Comparison of ENCODE assay signal across 8 mouse cellular contexts in the genomic region with DNA sequence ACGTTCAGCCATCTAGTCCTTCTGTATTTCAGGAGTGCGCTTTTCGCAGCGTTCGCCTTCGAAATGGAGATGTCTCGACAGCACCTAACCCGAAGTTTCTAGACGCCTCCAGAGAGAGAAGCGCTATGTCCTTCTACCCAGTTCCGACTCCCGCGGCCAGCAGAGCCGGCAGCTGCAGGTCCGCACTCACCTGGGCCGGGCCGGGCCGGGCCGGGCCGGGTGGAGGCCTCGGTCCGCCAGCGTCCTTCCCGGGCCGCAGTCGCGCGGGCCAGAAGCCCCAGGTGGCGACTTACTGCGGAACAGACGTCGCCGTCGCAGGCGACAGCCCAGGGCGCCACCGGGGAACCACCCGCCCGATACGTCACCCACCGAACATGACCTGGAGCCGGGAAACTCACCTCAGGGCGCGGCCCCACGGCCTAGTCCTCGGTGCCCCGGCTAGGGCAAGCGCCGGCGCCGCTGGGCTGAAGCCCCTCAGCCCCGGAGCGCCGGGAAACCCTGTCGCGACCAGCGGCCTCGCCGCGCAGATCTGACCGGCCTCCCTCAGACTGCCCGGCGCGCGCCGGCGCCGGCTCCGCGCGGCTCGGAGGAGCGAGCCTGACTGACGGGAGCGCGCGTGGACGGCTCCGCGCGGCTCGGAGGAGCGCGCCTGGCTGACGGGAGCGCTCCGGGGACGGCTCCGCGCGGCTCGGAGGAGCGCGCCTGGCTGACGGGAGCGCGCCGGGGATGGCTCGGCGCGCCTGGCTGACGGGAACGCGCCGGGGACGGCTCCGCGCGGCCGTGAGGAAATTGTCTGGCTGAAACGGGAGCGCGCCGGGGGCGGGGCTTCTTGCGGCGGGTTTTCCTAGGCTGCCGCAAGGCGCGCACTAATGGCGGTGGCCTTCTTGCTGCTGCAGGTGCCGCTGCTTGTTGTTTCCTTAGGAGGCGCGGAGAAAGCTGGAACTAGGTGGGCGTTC. TPM values are rescaled to one million over a fixed set of nuclear protein-coding genes. Genes with fewer than 3 reads are reported as not detected.
A peak's percentile ranks its signal among the peaks of the same experiment; 100 is the strongest.
DNase-seq lines count a peak whose midpoint lies in the region; ATAC-seq and TF ChIP-seq lines count a peak whose summit lies in the region.

Gene Ubxn2a (minus strand): TSS at position 755 of the 956 bp plus-strand sequence.

- H3K4me3 ChIP-seq in C2C12 (ENCODE audit: insufficient read depth, poor library complexity, severe bottlenecking) = peak within 1 kb of the TSS; percentile 61
- H3K4me3 ChIP-seq in erythroblast, embryonic 14.5 days (replicated peaks) = peak within 1 kb of the TSS; percentile 93
- peak within 1 kb of the TSS; percentile 78 for H3K4me3 ChIP-seq in heart, embryonic 11.5 days (ENCODE audit: low read depth, low read length)
- H3K4me3 ChIP-seq in kidney, embryonic 16.5 days (ENCODE audit: low read length) = peak within 1 kb of the TSS; percentile 87
- H3K4me3 ChIP-seq in liver, adult 2 months (ENCODE audit: insufficient read depth, low read depth, low read length) = peak within 1 kb of the TSS; percentile 96
- peak within 1 kb of the TSS; percentile 74 for H3K4me3 ChIP-seq in stomach, embryonic 14.5 days (ENCODE audit: low read depth, low read length)

- peak within 1 kb of the TSS; percentile 91 for H3K9ac ChIP-seq in heart, embryonic 11.5 days (ENCODE audit: low read depth, low read length)
- H3K9ac ChIP-seq in kidney, embryonic 16.5 days (replicated peaks; ENCODE audit: low read length) = peak within 1 kb of the TSS; percentile 89
- H3K9ac ChIP-seq in liver, adult 2 months (ENCODE audit: low read depth, low read length) = peak within 1 kb of the TSS; percentile 99
- peak within 1 kb of the TSS; percentile 68 for H3K9ac ChIP-seq in stomach, embryonic 14.5 days (replicated peaks; ENCODE audit: low read depth, low read length)

- TF ChIP-seq CTCF in C2C12 (IDR thresholded peaks at IDR 0.05; ENCODE audit: control insufficient read depth, insufficient read depth, insufficient read length) = no peak
- no peak for TF ChIP-seq CTCF in brain, embryonic 14.5 days (IDR thresholded peaks at IDR 0.05; ENCODE audit: borderline replicate concordance, extremely low read depth, insufficient read depth, insufficient read length)
- peak; percentile 35; the same call in 1 of the 2 replicates for TF ChIP-seq CTCF in liver, adult 2 months (IDR thresholded peaks at IDR 0.05; ENCODE audit: low read depth, low read length)

- H3K27ac ChIP-seq in heart, embryonic 11.5 days (ENCODE audit: low read depth, low read length) = peak within 1 kb of the TSS; percentile 80
- peak within 1 kb of the TSS; percentile 80 for H3K27ac ChIP-seq in kidney, embryonic 16.5 days (ENCODE audit: low read length)
- peak within 1 kb of the TSS; percentile 98 for H3K27ac ChIP-seq in liver, adult 2 months (replicated peaks; ENCODE audit: insufficient read depth, low read depth, low read length)
- H3K27ac ChIP-seq in stomach, embryonic 14.5 days (ENCODE audit: low read length) = peak within 1 kb of the TSS; percentile 68

- ATAC-seq in heart, embryonic 11.5 days (replicated peaks; ENCODE audit: insufficient number of reproducible peaks, low FRiP score, low TSS enrichment) = peak; percentile 89
- peak; percentile 96 for ATAC-seq in kidney, embryonic 16.5 days (ENCODE audit: low FRiP score, low TSS enrichment)
- peak; percentile 93 for ATAC-seq in stomach, embryonic 14.5 days (ENCODE audit: insufficient number of reproducible peaks, insufficient read depth, low FRiP score, low read depth)

- H3ac ChIP-seq in C2C12 (ENCODE audit: control insufficient read depth, insufficient read length, low read depth) = peak within 1 kb of the TSS; percentile 82

- DNase-seq in brain, embryonic 14.5 days (ENCODE audit: low read depth) = peak; percentile 98
- peak; percentile 72 for DNase-seq in liver, adult 2 months (ENCODE audit: extremely low read depth, low read depth, low spot score)
- peak; percentile 98 for DNase-seq in naive thymus-derived CD4-positive, alpha-beta T cell, adult 2 months (ENCODE audit: low read depth)

- WGBS in heart, embryonic 11.5 days (ENCODE audit: insufficient replicate concordance) = under 1% methylated on average over 122 of the region's 125 CpGs
- under 1% methylated on average over 123 of the region's 125 CpGs for WGBS in kidney, embryonic 16.5 days
- under 1% methylated on average over 125 of the region's 125 CpGs for WGBS in liver, adult 2 months
- under 1% methylated on average over 120 of the region's 125 CpGs for WGBS in stomach, embryonic 14.5 days

- no peaks in the 10 kb centered on the region for H3K27me3 ChIP-seq in C2C12 (ENCODE audit: control insufficient read depth, insufficient read depth, insufficient read length)
- H3K27me3 ChIP-seq in erythroblast, embryonic 14.5 days (ENCODE audit: control insufficient read depth) = no peaks in the 10 kb centered on the region
- H3K27me3 ChIP-seq in heart, embryonic 11.5 days (ENCODE audit: control insufficient read depth, insufficient read depth, low read length) = no peaks in the 10 kb centered on the region
- no peaks in the 10 kb centered on the region for H3K27me3 ChIP-seq in kidney, embryonic 16.5 days (ENCODE audit: insufficient read depth, low read length)
- H3K27me3 ChIP-seq in liver, adult 2 months (ENCODE audit: control insufficient read depth, insufficient read depth, low read length) = no peaks in the 10 kb centered on the region
- H3K27me3 ChIP-seq in stomach, embryonic 14.5 days (ENCODE audit: control insufficient read depth, insufficient read depth, low read length) = no peaks in the 10 kb centered on the region

- H3K4me2 ChIP-seq in heart, embryonic 11.5 days = peak within 1 kb of the TSS; percentile 88
- peak within 1 kb of the TSS; percentile 90 for H3K4me2 ChIP-seq in kidney, embryonic 16.5 days (replicated peaks; ENCODE audit: low read depth, low read length)
- peak within 1 kb of the TSS; percentile 74 for H3K4me2 ChIP-seq in stomach, embryonic 14.5 days (replicated peaks; ENCODE audit: low read depth, low read length)

- H3K4me1 ChIP-seq in erythroblast, embryonic 14.5 days (ENCODE audit: control insufficient read depth) = peaks cover 42% of the 10 kb centered on the region
- no peaks in the 10 kb centered on the region for H3K4me1 ChIP-seq in heart, embryonic 11.5 days (ENCODE audit: control insufficient read depth, insufficient read depth, low read length)
- no peaks in the 10 kb centered on the region for H3K4me1 ChIP-seq in kidney, embryonic 16.5 days (ENCODE audit: insufficient read depth, low read length)
- no peaks in the 10 kb centered on the region for H3K4me1 ChIP-seq in liver, adult 2 months (ENCODE audit: control insufficient read depth, insufficient read depth, low read length)
- no peaks in the 10 kb centered on the region for H3K4me1 ChIP-seq in stomach, embryonic 14.5 days (ENCODE audit: control insufficient read depth, insufficient read depth, low read length)

- H3K36me3 ChIP-seq in C2C12 (ENCODE audit: control insufficient read depth, insufficient read depth) = no peaks in the 10 kb centered on the region
- H3K36me3 ChIP-seq in erythroblast, embryonic 14.5 days (ENCODE audit: control insufficient read depth) = peaks cover 32% of the 10 kb centered on the region
- no peaks in the 10 kb centered on the region for H3K36me3 ChIP-seq in heart, embryonic 11.5 days (ENCODE audit: control insufficient read depth, insufficient read depth, low read length)
- H3K36me3 ChIP-seq in kidney, embryonic 16.5 days (ENCODE audit: insufficient read depth, low read length) = 0 out of 2 replicates have a peak, but pooled peaks cover 3% of the 10 kb centered on the region
- 0 out of 2 replicates have a peak, but pooled peaks cover 1% of the 10 kb centered on the region for H3K36me3 ChIP-seq in liver, adult 2 months (ENCODE audit: control insufficient read depth, insufficient read depth, low read length)
- H3K36me3 ChIP-seq in stomach, embryonic 14.5 days (ENCODE audit: control insufficient read depth, insufficient read depth, low read length) = no peaks in the 10 kb centered on the region

- peak; percentile 98 for TF ChIP-seq POLR2A in brain, embryonic 14.5 days (IDR thresholded peaks at IDR 0.05; ENCODE audit: borderline replicate concordance, extremely low read depth, insufficient read depth, insufficient read length, poor library complexity, severe bottlenecking)
- peak; percentile 67 for TF ChIP-seq POLR2A in liver, adult 2 months (IDR thresholded peaks at IDR 0.05; ENCODE audit: extremely low read depth, insufficient read depth, low read length)

- H3K79me3 ChIP-seq in C2C12 (ENCODE audit: low read depth) = no peaks in the 10 kb centered on the region

- peaks cover 21% of the 10 kb centered on the region for H3K79me2 ChIP-seq in C2C12 (ENCODE audit: control insufficient read depth, insufficient read depth)
- H3K79me2 ChIP-seq in liver, adult 2 months (ENCODE audit: control insufficient read depth, insufficient read depth, low read length) = no peaks in the 10 kb centered on the region; the same call in 1 of the 2 replicates

- H3K9me3 ChIP-seq in erythroblast, embryonic 14.5 days (ENCODE audit: control insufficient read depth, low read length) = no peaks in the 10 kb centered on the region
- H3K9me3 ChIP-seq in heart, embryonic 11.5 days (replicated peaks; ENCODE audit: control insufficient read depth, low read length) = no peaks in the 10 kb centered on the region
- no peaks in the 10 kb centered on the region for H3K9me3 ChIP-seq in kidney, embryonic 16.5 days (ENCODE audit: low read length)
- H3K9me3 ChIP-seq in stomach, embryonic 14.5 days (ENCODE audit: control insufficient read depth, low read depth, low read length) = no peaks in the 10 kb centered on the region

TF ChIP-seq in C2C12, 6 proteins besides CTCF, POLR2A, EP300 and RAD21:
- TF ChIP-seq MYOD1 (IDR thresholded peaks at IDR 0.05; ENCODE audit: control insufficient read depth, insufficient read length, low read depth) = no peak
- peak; percentile 63 for TF ChIP-seq MAX (IDR thresholded peaks at IDR 0.05)

RNA-seq across cellular contexts. Expression of gene Ubxn2a, which starts in this region (rescaled TPM):
- polyA plus RNA-seq in C2C12 (2012; fragmentation: generic; extraction: Trizol) = 4.1 TPM
- 11.0 and 13.5 TPM in 2 replicates for polyA plus RNA-seq in brain, embryonic 14.5 days (2012; rRNA removed)
- 0.87 and 1.5 TPM in 2 replicates for polyA plus RNA-seq in erythroblast, embryonic 14.5 days (2012)
- polyA plus RNA-seq in heart, embryonic 11.5 days (2014; fragmentation: Nextera tagmentation; extraction: Ambion mirVana) = 30.6 TPM in 2 replicates
- polyA plus RNA-seq in kidney, embryonic 16.5 days (2015; fragmentation: Nextera tagmentation; extraction: Ambion mirVana) = 26.3 and 28.8 TPM in 2 replicates
- total RNA-seq in liver, adult 2 months (2014; rRNA removed) = 15.6 and 18.7 TPM in 2 replicates
- 3.2 and 3.4 TPM in 2 replicates for polyA plus RNA-seq in liver, adult 2 months (2012; rRNA removed)
- 20.6 and 26.2 TPM in 2 replicates for polyA plus RNA-seq in stomach, embryonic 14.5 days (2014; fragmentation: Nextera tagmentation; extraction: Ambion mirVana)

Comparison
In these comparisons a context has a peak if more than half of its experiments do, and no peak if none do; other contexts are left out.
1. Peak in every context shown above with its lines: DNase-seq, ATAC-seq, H3K4me3 ChIP-seq and H3K27ac ChIP-seq.